Mouse (Mus musculus): ENCODE measurements at regions not wholly inside any gene's neighbourhood (a gene's known extent, or its start where the extent isn't known, plus 50 kb on each side); places are given as distances from the start of the nearest gene placed in this dataset.

GRCm38 (mm10) chr13:107600331-107601131, 443.7 kb upstream of the Smim15 start:
- no peaks in the 10 kb centered on the region for H3K4me1 ChIP-seq
- no peak overlapping the region for H3K4me2 ChIP-seq
- H3K9me3 ChIP-seq, result no peaks in the 10 kb centered on the region
- H3K4me3 ChIP-seq, result no peak overlapping the region
- H3K27me3 ChIP-seq, result no peaks in the 10 kb centered on the region
- H3K27ac ChIP-seq, result no peak overlapping the region
- H3K36me3 ChIP-seq, result no peaks in the 10 kb centered on the region
- WGBS, result 35% methylated on average over 22 of the region's 22 CpGs
- ATAC-seq (ENCODE audit: insufficient number of reproducible peaks, low FRiP score, low TSS enrichment, low read depth), result no peak
- H3K9ac ChIP-seq, result no peak overlapping the region

DNA sequence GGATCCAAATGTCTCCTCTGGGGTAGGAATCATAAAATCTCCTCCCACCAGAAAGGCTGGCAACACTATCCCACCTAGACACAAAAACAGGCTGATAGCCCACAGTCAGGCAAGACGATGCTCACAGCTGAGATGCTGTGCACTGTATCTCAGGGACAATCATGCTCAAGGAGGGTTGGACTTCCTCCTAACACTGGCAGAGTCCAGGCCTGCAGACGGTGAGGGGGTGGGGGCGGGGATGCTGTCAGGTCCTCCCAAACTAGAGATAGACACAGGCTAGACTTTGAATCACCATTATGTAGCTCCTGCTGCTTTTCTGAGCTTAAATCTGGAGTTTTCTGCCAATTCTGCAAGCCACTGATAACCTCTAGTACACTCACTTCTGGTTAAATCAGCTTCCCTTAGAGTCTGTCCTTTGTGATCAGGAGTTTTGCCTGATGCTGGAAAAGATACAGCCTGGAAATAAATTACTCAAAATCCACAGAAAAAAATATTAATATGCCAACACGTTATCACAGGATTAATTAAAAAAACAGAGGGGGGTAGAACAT, 445.1 kb upstream of the Smim15 start:
- Histone ChIP-seq H3K4me3 (no peak overlapping the region), H3K27me3 (no peaks in the 10 kb centered on the region), H3K9ac (no peak overlapping the region), H3K27ac (no peak overlapping the region), H3K4me1 (no peaks in the 10 kb centered on the region), H3K36me3 (no peaks in the 10 kb centered on the region), H3K4me2 (no peak overlapping the region), H3K9me3 (no peaks in the 10 kb centered on the region)
- no peak for ATAC-seq (ENCODE audit: insufficient number of reproducible peaks, low FRiP score, low TSS enrichment, low read depth)
- 58% methylated on average over 4 of the region's 4 CpGs for WGBS

DNA sequence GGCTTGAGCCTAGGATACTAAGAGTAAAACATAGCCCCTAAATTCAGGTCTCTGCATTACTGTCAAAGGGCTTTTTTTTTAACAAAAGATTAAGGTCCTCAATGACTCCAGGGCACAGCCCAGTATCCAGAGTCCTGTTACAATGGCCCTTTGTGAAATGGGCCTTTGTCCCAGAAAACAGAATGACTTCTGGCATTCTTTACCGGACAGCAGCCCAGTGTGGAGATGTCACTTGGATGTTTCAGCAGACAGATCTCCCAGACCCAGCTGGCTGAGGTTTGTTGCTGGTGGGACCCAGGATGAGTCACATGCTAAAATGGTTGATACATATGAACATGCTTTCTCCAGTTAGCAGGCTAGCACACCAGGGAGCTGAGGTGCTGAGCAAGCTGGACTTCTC, 445.9 kb upstream of the Smim15 start:
- ATAC-seq (ENCODE audit: insufficient number of reproducible peaks, low FRiP score, low TSS enrichment, low read depth), result no peak
- no peak overlapping the region for H3K4me2 ChIP-seq
- no peak overlapping the region for H3K27ac ChIP-seq
- no peaks in the 10 kb centered on the region for H3K4me1 ChIP-seq
- H3K9me3 ChIP-seq, result no peaks in the 10 kb centered on the region
- WGBS, result 69% methylated on average over 1 of the region's 1 CpGs
- H3K4me3 ChIP-seq, result no peak overlapping the region
- no peaks in the 10 kb centered on the region for H3K27me3 ChIP-seq
- no peaks in the 10 kb centered on the region for H3K36me3 ChIP-seq
- no peak overlapping the region for H3K9ac ChIP-seq

GRCm38 (mm10) chr13:107597217-107597616, 447.0 kb upstream of the Smim15 start:
- H3K27me3 ChIP-seq, result no peaks in the 10 kb centered on the region
- no peaks in the 10 kb centered on the region for H3K9me3 ChIP-seq
- no peak overlapping the region for H3K4me2 ChIP-seq
- H3K4me3 ChIP-seq, result no peak overlapping the region
- H3K27ac ChIP-seq, result no peak overlapping the region
- WGBS, result 35% methylated on average over 2 of the region's 2 CpGs
- ATAC-seq (ENCODE audit: insufficient number of reproducible peaks, low FRiP score, low TSS enrichment, low read depth), result no peak
- H3K4me1 ChIP-seq, result no peaks in the 10 kb centered on the region
- H3K9ac ChIP-seq, result no peak overlapping the region
- no peaks in the 10 kb centered on the region for H3K36me3 ChIP-seq

GRCm38 (mm10) chr13:107596183-107596582, 448.1 kb upstream of the Smim15 start:
- Histone ChIP-seq H3K4me3 (no peak overlapping the region), H3K4me2 (no peak overlapping the region), H3K9me3 (no peaks in the 10 kb centered on the region), H3K27ac (no peak overlapping the region), H3K9ac (no peak overlapping the region), H3K4me1 (no peaks in the 10 kb centered on the region), H3K36me3 (no peaks in the 10 kb centered on the region), H3K27me3 (no peaks in the 10 kb centered on the region)
- no peak for ATAC-seq (ENCODE audit: insufficient number of reproducible peaks, low FRiP score, low TSS enrichment, low read depth)
- 64% methylated on average over 2 of the region's 2 CpGs for WGBS

- H3K4me1 ChIP-seq, result no peaks in the 10 kb centered on the region
- no peak overlapping the region for H3K9ac ChIP-seq
- H3K4me2 ChIP-seq, result no peak overlapping the region
- no peaks in the 10 kb centered on the region for H3K36me3 ChIP-seq
- no peak overlapping the region for H3K4me3 ChIP-seq
- 55% methylated on average over 9 of the region's 9 CpGs for WGBS
- H3K9me3 ChIP-seq, result no peaks in the 10 kb centered on the region
- H3K27ac ChIP-seq, result no peak overlapping the region
- ATAC-seq (ENCODE audit: insufficient number of reproducible peaks, low FRiP score, low TSS enrichment, low read depth), result no peak
- no peaks in the 10 kb centered on the region for H3K27me3 ChIP-seq
Measured at GRCm38 (mm10) chr13:107588399-107589002, 455.7 kb upstream of the Smim15 start.

DNA sequence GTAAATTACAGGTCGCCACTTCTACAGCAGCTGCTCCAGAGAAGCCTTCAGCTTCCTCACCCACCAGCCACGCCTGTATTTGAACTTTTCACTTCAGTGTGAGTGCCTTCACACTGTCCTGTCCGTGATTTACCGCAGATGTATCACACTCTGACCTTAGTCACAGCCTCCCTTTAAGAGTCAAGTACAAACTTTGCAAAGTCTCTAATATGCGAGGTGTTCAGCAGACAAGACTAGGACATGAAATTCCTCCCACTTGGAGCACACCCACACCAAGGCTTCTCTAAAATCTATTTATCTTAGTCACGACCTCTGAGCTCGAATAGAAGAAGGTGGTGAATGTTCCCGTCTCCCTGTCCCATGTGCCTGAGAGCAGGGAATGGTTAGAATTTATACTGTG, 456.6 kb upstream of the Smim15 start:
- 61% methylated on average over 8 of the region's 8 CpGs for WGBS
- H3K4me2 ChIP-seq, result no peak overlapping the region
- H3K4me3 ChIP-seq, result no peak overlapping the region
- H3K9ac ChIP-seq, result no peak overlapping the region
- no peaks in the 10 kb centered on the region for H3K36me3 ChIP-seq
- no peak overlapping the region for H3K27ac ChIP-seq
- H3K27me3 ChIP-seq, result no peaks in the 10 kb centered on the region
- H3K9me3 ChIP-seq, result no peaks in the 10 kb centered on the region
- no peak for ATAC-seq (ENCODE audit: insufficient number of reproducible peaks, low FRiP score, low TSS enrichment, low read depth)
- no peaks in the 10 kb centered on the region for H3K4me1 ChIP-seq

- Histone ChIP-seq H3K27ac (no peak overlapping the region), H3K9ac (no peak overlapping the region), H3K4me1 (no peaks in the 10 kb centered on the region), H3K27me3 (no peaks in the 10 kb centered on the region), H3K9me3 (no peaks in the 10 kb centered on the region), H3K4me3 (no peak overlapping the region), H3K4me2 (no peak overlapping the region), H3K36me3 (no peaks in the 10 kb centered on the region)
- WGBS, result 86% methylated on average over 9 of the region's 9 CpGs
- no peak for ATAC-seq (ENCODE audit: insufficient number of reproducible peaks, low FRiP score, low TSS enrichment, low read depth)
Measured at GRCm38 (mm10) chr13:107585936-107586335, 458.3 kb upstream of the Smim15 start.

- no peak for ATAC-seq (ENCODE audit: insufficient number of reproducible peaks, low FRiP score, low TSS enrichment, low read depth)
Measured at GRCm38 (mm10) chr13:107585353-107585752, 458.9 kb upstream of the Smim15 start.

GRCm38 (mm10) chr13:107578968-107579367, 465.3 kb upstream of the Smim15 start:
- no peak overlapping the region for H3K27ac ChIP-seq
- no peak overlapping the region for H3K4me3 ChIP-seq
- H3K9me3 ChIP-seq, result no peaks in the 10 kb centered on the region
- no peak overlapping the region for H3K9ac ChIP-seq
- H3K27me3 ChIP-seq, result no peaks in the 10 kb centered on the region
- ATAC-seq (ENCODE audit: insufficient number of reproducible peaks, low FRiP score, low TSS enrichment, low read depth), result no peak
- no peaks in the 10 kb centered on the region for H3K36me3 ChIP-seq
- no peaks in the 10 kb centered on the region for H3K4me1 ChIP-seq
- no peak overlapping the region for H3K4me2 ChIP-seq
- WGBS, result 80% methylated on average over 6 of the region's 6 CpGs

More at GRCm38 (mm10) chr13:107585353-107585752, 458.9 kb upstream of the Smim15 start:
- Histone ChIP-seq H3K27ac (no peak overlapping the region), H3K9me3 (no peaks in the 10 kb centered on the region), H3K4me3 (no peak overlapping the region), H3K4me2 (no peak overlapping the region), H3K36me3 (no peaks in the 10 kb centered on the region), H3K9ac (no peak overlapping the region), H3K27me3 (no peaks in the 10 kb centered on the region), H3K4me1 (no peaks in the 10 kb centered on the region)
- WGBS, result 65% methylated on average over 4 of the region's 4 CpGs

GRCm38 (mm10) chr13:107577809-107578208, 466.4 kb upstream of the Smim15 start:
- Histone ChIP-seq H3K4me1 (no peaks in the 10 kb centered on the region), H3K27ac (no peak overlapping the region), H3K9me3 (no peaks in the 10 kb centered on the region), H3K36me3 (no peaks in the 10 kb centered on the region), H3K9ac (no peak overlapping the region), H3K27me3 (no peaks in the 10 kb centered on the region), H3K4me3 (no peak overlapping the region), H3K4me2 (no peak overlapping the region)
- ATAC-seq (ENCODE audit: insufficient number of reproducible peaks, low FRiP score, low TSS enrichment, low read depth), result no peak
- WGBS, result 78% methylated on average over 8 of the region's 8 CpGs

DNA sequence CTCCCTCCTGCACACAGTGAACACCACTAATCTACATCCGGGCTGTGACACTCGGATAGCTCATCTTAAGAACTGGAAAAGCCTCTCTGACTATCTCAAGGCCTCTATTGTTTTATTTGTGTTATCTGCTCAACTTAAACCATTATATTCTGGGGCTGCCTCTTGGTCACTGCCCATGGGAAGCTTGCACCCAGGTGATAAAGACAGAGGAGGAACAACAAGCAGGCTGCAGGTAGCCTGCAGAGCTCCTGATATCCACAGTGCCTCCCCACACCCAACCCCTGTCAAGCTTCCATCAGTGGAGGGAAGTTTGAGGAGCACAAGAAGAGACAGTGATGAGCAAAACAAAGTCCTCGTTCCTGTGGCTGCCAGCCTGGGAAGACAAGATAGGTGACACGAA, 467.0 kb upstream of the Smim15 start:
- ATAC-seq (ENCODE audit: insufficient number of reproducible peaks, low FRiP score, low TSS enrichment, low read depth), result no peak
- Histone ChIP-seq H3K9ac (no peak overlapping the region), H3K4me3 (no peak overlapping the region), H3K4me1 (no peaks in the 10 kb centered on the region), H3K9me3 (no peaks in the 10 kb centered on the region), H3K36me3 (no peaks in the 10 kb centered on the region), H3K27me3 (no peaks in the 10 kb centered on the region), H3K4me2 (no peak overlapping the region), H3K27ac (no peak overlapping the region)
- 74% methylated on average over 4 of the region's 4 CpGs for WGBS

All from limb, embryonic 15.5 days (tissue).